Mouse (Mus musculus) olfactory bulb, adult 2 months (tissue): ENCODE measurements around the gene Abat. TPM values are rescaled to one million over a fixed set of nuclear protein-coding genes. Genes with fewer than 3 reads are reported as not detected.

Experiments used
- H3K27ac ChIP-seq: fragments of 200-500 bp; 2 replicates; pipeline ENCODE4 v1.5.1; 2012; ENCODE audit warnings: low read depth, low read length; ENCODE audit not compliant: insufficient read depth
- H3K4me1 ChIP-seq: fragments of 200-500 bp; 2 replicates; pipeline ENCODE4 v1.6.1; 2012; ENCODE audit warnings: low read length; ENCODE audit not compliant: control insufficient read depth, insufficient read depth
- H3K4me3 ChIP-seq: fragments of 200-500 bp; 2 replicates; pipeline ENCODE4 v1.5.1; 2012; ENCODE audit warnings: mild to moderate bottlenecking, low read depth, low read length, moderate library complexity; ENCODE audit not compliant: insufficient read depth
- CTCF ChIP-seq: fragments of 200-500 bp; IDR thresholded peaks from 2 replicates; pipeline ENCODE4 v1.5.1; 2012; ENCODE audit warnings: low read depth, mild to moderate bottlenecking, low read length, moderate library complexity; ENCODE audit not compliant: insufficient read depth
- POLR2A ChIP-seq: fragments of 200-500 bp; IDR thresholded peaks from 2 replicates; pipeline ENCODE4 v1.6.1; 2012; ENCODE audit warnings: mild to moderate bottlenecking, low read depth, low read length, moderate library complexity; ENCODE audit not compliant: insufficient read depth
- WGBS: fragments of 180-500 bp; shearing (Covaris S2); methylation state at CpG from one replicate; pipeline ENCODE4 v1.1.7; 2018; 5-methylcytosine and 5-hydroxymethylcytosine counted together
- polyA plus RNA-seq: library from polyadenylated mRNA; stranded (reverse); fragments of >200 nt; gene quantifications from 2 replicates; pipeline ENCODE4 v1.2.4, GENCODE M21; 2012; ENCODE audit warnings: low replicate concordance; ENCODE audit not compliant: missing spikeins, insufficient read depth, insufficient read length

Gene Abat
- polyA plus RNA-seq, 1 experiment = 131 TPM

GRCm38 (mm10) chr16:8655599-8655998, 142.4 kb downstream of the Abat start:
- WGBS = 87% methylated on average over 9 of the region's 9 CpGs
- Histone ChIP-seq H3K4me1 (peaks cover 3% of the 10 kb centered on the region), H3K27ac (no peak overlapping the region), H3K4me3 (no peak overlapping the region)
- TF ChIP-seq POLR2A (no peak), CTCF (no peak)

GRCm38 (mm10) chr16:8656256-8656655, 143.0 kb downstream of the Abat start:
- no peak overlapping the region for H3K27ac ChIP-seq
- WGBS = 81% methylated on average over 2 of the region's 2 CpGs
- no peak for TF ChIP-seq POLR2A

GRCm38 (mm10) chr16:8658349-8658748, 145.1 kb downstream of the Abat start:
- Histone ChIP-seq H3K4me3 (no peak overlapping the region), H3K27ac (no peak overlapping the region), H3K4me1 (peaks cover 3% of the 10 kb centered on the region)
- TF ChIP-seq POLR2A (no peak), CTCF (no peak)
- WGBS = 78% methylated on average over 4 of the region's 4 CpGs

More at GRCm38 (mm10) chr16:8656256-8656655, 143.0 kb downstream of the Abat start:
- Histone ChIP-seq H3K4me1 (peaks cover 3% of the 10 kb centered on the region), H3K4me3 (no peak overlapping the region)

- 64% methylated on average over 4 of the region's 4 CpGs for WGBS
- Histone ChIP-seq H3K4me3 (no peak overlapping the region), H3K4me1 (peaks cover 3% of the 10 kb centered on the region), H3K27ac (no peak overlapping the region)
- TF ChIP-seq POLR2A (no peak), CTCF (no peak)
These were observed 145.5 kb downstream of the Abat start for GRCm38 (mm10) chr16:8658764-8659163.

GRCm38 (mm10) chr16:8663022-8663421, 149.8 kb downstream of the Abat start:
- 62% methylated on average over 2 of the region's 2 CpGs for WGBS
- Histone ChIP-seq H3K4me3 (no peak overlapping the region), H3K27ac (no peak overlapping the region), H3K4me1 (peaks cover 8% of the 10 kb centered on the region)
- TF ChIP-seq POLR2A = no peak
- no peak for TF ChIP-seq CTCF

- 68% methylated on average over 24 of the region's 24 CpGs for WGBS
- Histone ChIP-seq H3K27ac (no peak overlapping the region), H3K4me1 (peaks cover 11% of the 10 kb centered on the region), H3K4me3 (no peak overlapping the region)
- TF ChIP-seq POLR2A = no peak
- no peak for TF ChIP-seq CTCF
These were observed 150.6 kb downstream of the Abat start for GRCm38 (mm10) chr16:8663606-8664539.

- Histone ChIP-seq H3K4me3 (no peak overlapping the region), H3K4me1 (peaks cover 19% of the 10 kb centered on the region), H3K27ac (no peak overlapping the region)
- TF ChIP-seq CTCF (no peak), POLR2A (no peak)
- 71% methylated on average over 5 of the region's 5 CpGs for WGBS
These were observed 152.1 kb downstream of the Abat start for GRCm38 (mm10) chr16:8665367-8665766.

GRCm38 (mm10) chr16:8666452-8666851, 153.2 kb downstream of the Abat start:
- Histone ChIP-seq H3K27ac (no peak overlapping the region), H3K4me1 (peaks cover 21% of the 10 kb centered on the region), H3K4me3 (no peak overlapping the region)
- no peak for TF ChIP-seq CTCF
- no peak for TF ChIP-seq POLR2A
- WGBS = 52% methylated on average over 2 of the region's 2 CpGs

- peaks cover 26% of the 10 kb centered on the region for H3K4me1 ChIP-seq
- TF ChIP-seq POLR2A (no peak), CTCF (no peak)
- 88% methylated on average over 7 of the region's 7 CpGs for WGBS
- no peak overlapping the region for H3K27ac ChIP-seq
- no peak overlapping the region for H3K4me3 ChIP-seq
These were observed 154.0 kb downstream of the Abat start for GRCm38 (mm10) chr16:8667261-8667660.
